Mouse (Mus musculus) spleen, adult 2 months (tissue): ENCODE data around the gene Cfap77. TPM values are rescaled to one million over a fixed set of nuclear protein-coding genes. Genes with fewer than 3 reads are reported as not detected.

ENCODE experiments used
- DNase-seq, 2 experiments: peaks; one replicate each; pipeline versions ENCODE4 v3.0.0 to v3.0.0-alpha.2; 2012 to 2021; ENCODE audit warnings: low spot score in 2 of 2, low read depth in 1 of 2
- H3K27ac ChIP-seq: fragments of 200-500 bp; 2 replicates; pipeline ENCODE4 v1.5.1; 2012; ENCODE audit warnings: low read length, inconsistent platforms; ENCODE audit not compliant: insufficient read depth
- H3K27me3 ChIP-seq: fragments of 200-500 bp; 2 replicates; pipeline ENCODE4 v1.6.1; 2012; ENCODE audit warnings: mild to moderate bottlenecking, moderate library complexity, low read length, inconsistent platforms; ENCODE audit not compliant: control insufficient read depth, insufficient read depth
- H3K36me3 ChIP-seq: fragments of 200-500 bp; 2 replicates; pipeline ENCODE4 v1.6.1; 2012; ENCODE audit warnings: mild to moderate bottlenecking, low read length, inconsistent platforms; ENCODE audit not compliant: control insufficient read depth, insufficient read depth
- H3K4me1 ChIP-seq: fragments of 200-500 bp; 2 replicates; pipeline ENCODE4 v1.6.1; 2011; ENCODE audit warnings: inconsistent platforms; ENCODE audit not compliant: control insufficient read depth, insufficient read depth, insufficient read length
- H3K4me3 ChIP-seq: fragments of 200-500 bp; 2 replicates; pipeline ENCODE4 v1.5.1; 2011; ENCODE audit warnings: mild to moderate bottlenecking, inconsistent platforms; ENCODE audit not compliant: insufficient read depth, insufficient read length; ENCODE audit errors: extremely low read depth
- CTCF ChIP-seq: fragments of 200-500 bp; IDR thresholded peaks from 2 replicates; pipeline ENCODE4 v1.5.1; 2011; ENCODE audit warnings: mild to moderate bottlenecking, inconsistent platforms; ENCODE audit not compliant: insufficient read depth, insufficient read length, insufficient replicate concordance; ENCODE audit errors: extremely low read depth
- POLR2A ChIP-seq: fragments of 200-500 bp; IDR thresholded peaks from 2 replicates; pipeline ENCODE4 v1.6.1; 2011; ENCODE audit warnings: low read depth, low read length, inconsistent platforms
- WGBS: fragments of 180-500 bp; shearing (Covaris S2); methylation state at CpG from one replicate; pipeline ENCODE4 v1.1.7; 2018; 5-methylcytosine and 5-hydroxymethylcytosine counted together
- polyA plus RNA-seq: library from polyadenylated mRNA; depleted of rRNA; stranded (reverse); fragments of >200 nt; gene quantifications from 2 replicates; pipeline ENCODE4 v1.2.3, GENCODE M21; 2012

Gene Cfap77
- polyA plus RNA-seq, 1 experiment, result 0.29 TPM

DNA sequence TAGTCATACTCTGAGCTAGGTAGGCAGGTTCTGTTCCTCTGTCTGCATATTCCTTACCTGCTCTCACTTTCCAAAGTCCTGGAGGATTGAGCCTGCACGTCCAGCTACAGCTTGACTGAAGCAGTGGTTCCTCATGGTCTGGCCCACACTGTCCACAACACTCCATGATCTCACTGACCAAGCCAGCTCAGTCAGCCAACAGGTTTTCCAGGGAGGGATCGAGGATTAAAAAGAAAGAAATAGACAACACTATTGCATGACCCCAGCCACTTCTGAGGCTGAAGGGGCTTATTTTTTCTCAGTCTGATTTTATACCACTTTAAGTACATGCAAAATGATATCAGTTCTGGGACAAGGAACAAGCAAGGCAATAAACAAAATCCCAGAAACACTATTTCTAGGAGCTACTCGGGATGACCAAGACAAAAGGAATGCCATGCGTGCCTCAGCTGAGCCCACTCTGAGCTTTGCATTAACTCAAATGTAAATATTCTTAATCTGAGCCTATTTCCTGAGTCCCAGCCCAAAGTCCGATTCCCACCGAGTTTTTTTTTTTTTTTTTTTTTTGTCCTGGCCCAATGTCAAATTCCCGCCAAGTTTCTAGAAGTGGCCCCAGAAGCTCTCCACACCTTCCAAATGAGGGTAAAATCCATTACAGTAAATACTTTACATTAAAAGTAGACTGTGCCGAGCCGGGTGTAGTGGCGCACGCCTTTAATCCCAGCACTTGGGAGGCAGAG lies 20.6 kb upstream of the Cfap77 start:
- H3K27me3 ChIP-seq, result no peaks in the 10 kb centered on the region
- no peak for DNase-seq
- TF ChIP-seq POLR2A (no peak), CTCF (no peak)
- H3K36me3 ChIP-seq, result peaks cover 42% of the 10 kb centered on the region
- 91% methylated on average over 11 of the region's 11 CpGs for WGBS
- no peaks in the 10 kb centered on the region for H3K4me1 ChIP-seq
- H3K4me3 ChIP-seq, result no peak overlapping the region
- no peak overlapping the region for H3K27ac ChIP-seq

DNA sequence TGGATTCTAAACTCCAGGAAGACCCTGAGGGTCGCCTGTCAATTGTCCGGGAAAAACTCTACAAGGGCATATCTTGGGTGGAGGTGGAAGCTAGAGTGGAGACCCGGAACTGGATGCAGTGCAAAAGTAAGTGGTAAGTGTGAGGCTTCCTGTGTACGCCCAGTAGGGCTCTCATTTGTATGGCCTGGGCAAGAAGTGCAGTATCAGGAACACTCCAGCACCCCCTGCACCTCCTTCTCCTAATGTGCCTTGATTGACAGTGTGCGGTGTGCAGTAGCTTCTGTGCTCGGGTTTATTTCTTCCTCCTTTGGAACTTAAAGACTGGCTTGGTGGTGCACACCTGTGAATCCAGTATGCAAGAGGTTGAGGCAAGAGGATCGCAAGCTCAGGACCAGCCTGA lies 19.8 kb upstream of the Cfap77 start:
- H3K4me1 ChIP-seq, result no peaks in the 10 kb centered on the region
- no peak overlapping the region for H3K27ac ChIP-seq
- 94% methylated on average over 7 of the region's 7 CpGs for WGBS
- TF ChIP-seq POLR2A, result no peak
- no peak for TF ChIP-seq CTCF
- H3K4me3 ChIP-seq, result no peak overlapping the region
- DNase-seq, result no peak
- no peaks in the 10 kb centered on the region for H3K27me3 ChIP-seq
- peaks cover 43% of the 10 kb centered on the region for H3K36me3 ChIP-seq

GRCm38 (mm10) chr2:29066410-29066809 lies 11.5 kb upstream of the Cfap77 start:
- Histone ChIP-seq H3K27me3 (no peaks in the 10 kb centered on the region), H3K36me3 (peaks cover 38% of the 10 kb centered on the region), H3K4me1 (no peaks in the 10 kb centered on the region), H3K4me3 (no peak overlapping the region), H3K27ac (no peak overlapping the region)
- 86% methylated on average over 7 of the region's 7 CpGs for WGBS
- no peak for DNase-seq
- TF ChIP-seq POLR2A (no peak), CTCF (no peak)

DNA sequence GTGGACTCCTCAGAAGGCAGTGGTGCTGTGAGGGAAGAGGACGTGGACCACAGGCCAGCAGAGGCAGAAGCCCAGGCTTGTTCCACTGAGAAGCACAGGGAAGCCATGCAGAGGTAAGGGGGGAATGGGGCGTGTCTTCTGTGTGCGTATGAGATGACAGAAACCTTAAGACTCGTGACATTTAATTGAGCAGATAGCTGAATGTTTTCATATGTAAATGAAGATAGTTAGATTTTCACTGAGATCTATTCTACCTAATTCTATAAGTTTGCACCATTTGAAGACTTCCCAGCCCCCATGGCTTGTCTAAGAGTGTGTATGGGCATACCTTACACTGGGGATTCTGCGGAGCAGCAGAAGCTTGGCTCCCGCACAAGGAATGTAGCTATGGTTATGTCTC lies 10.9 kb upstream of the Cfap77 start:
- no peak for TF ChIP-seq CTCF
- TF ChIP-seq POLR2A, result no peak
- WGBS, result 92% methylated on average over 6 of the region's 6 CpGs
- no peaks in the 10 kb centered on the region; the same call in 1 of the 2 replicates for H3K4me1 ChIP-seq
- no peaks in the 10 kb centered on the region for H3K27me3 ChIP-seq
- H3K36me3 ChIP-seq, result peaks cover 32% of the 10 kb centered on the region
- H3K4me3 ChIP-seq, result no peak overlapping the region
- no peak overlapping the region for H3K27ac ChIP-seq
- no peak for DNase-seq

DNA sequence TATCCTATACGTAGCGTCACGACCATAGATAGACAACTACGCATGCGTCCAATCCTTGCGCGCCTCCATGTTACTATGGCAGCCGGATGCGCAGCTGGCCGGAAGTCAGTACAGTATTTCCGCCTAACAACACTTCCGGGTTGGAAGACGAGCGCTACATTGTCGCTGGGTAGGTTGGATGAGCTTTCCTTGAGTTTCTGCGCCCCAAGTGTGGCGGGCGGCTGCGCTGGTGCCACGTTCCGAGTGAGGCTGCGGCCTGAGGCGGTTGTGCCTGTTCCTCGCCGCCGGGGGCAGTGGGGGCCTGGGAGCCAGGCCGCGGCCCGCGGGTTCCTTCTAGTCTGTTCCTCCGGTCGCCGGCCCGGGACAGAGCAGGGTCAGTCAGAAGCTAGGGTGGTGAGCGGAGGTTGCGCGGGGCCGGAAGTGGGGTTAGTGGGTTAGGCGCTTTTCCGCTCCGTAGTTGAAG lies 5.3 kb upstream of the Cfap77 start, which contains the start of gene Ttf1:
Ttf1 (plus strand) TSS at position 128 of the 463 bp plus-strand sequence.
- TF ChIP-seq CTCF (no peak), POLR2A (peak; percentile 85)
- WGBS, result under 1% methylated on average over 41 of the region's 41 CpGs
- peak within 1 kb of the TSS; percentile 94 for H3K27ac ChIP-seq
- peaks cover 2% of the 10 kb centered on the region; the same call in 1 of the 2 replicates for H3K36me3 ChIP-seq
- no peaks in the 10 kb centered on the region for H3K27me3 ChIP-seq
- H3K4me3 ChIP-seq, result peak within 1 kb of the TSS; percentile 92
- peak; percentile 87 to 90 for DNase-seq
- H3K4me1 ChIP-seq, result no peaks in the 10 kb centered on the region; the same call in 1 of the 2 replicates

DNA sequence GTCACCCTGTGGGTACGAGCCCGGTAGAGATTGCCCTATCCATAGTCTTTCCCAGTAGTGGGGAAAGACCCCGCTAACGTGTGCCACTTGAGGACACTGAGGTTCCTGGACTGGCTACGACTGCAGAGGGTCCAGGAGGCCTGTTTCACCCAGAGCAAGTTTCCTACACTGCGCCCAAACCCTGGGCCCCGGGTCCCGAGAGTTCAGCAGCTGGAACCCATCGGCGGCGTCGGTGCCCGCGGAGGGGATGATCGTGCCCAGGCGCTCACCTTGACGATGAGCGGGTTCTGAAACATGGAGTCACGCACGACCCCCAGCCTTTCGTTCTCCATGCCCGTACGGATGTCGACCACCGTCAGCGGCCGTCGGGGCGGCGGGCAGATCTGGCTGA lies 326 bp downstream of the Cfap77 start:
- H3K27ac ChIP-seq, result no peak overlapping the region
- H3K36me3 ChIP-seq, result no peaks in the 10 kb centered on the region
- no peaks in the 10 kb centered on the region for H3K27me3 ChIP-seq
- DNase-seq, result peak in 1 of 2 experiments; percentile 6
- TF ChIP-seq POLR2A, result no peak
- no peak for TF ChIP-seq CTCF
- peak overlapping the region; percentile 62; the same call in 1 of the 2 replicates for H3K4me3 ChIP-seq
- peaks cover 8% of the 10 kb centered on the region for H3K4me1 ChIP-seq
- WGBS, result 2% methylated on average over 30 of the region's 30 CpGs

- WGBS, result under 1% methylated on average over 20 of the region's 20 CpGs
- Histone ChIP-seq H3K36me3 (no peaks in the 10 kb centered on the region), H3K4me1 (peaks cover 8% of the 10 kb centered on the region), H3K4me3 (peak overlapping the region; percentile 62), H3K27me3 (no peaks in the 10 kb centered on the region), H3K27ac (no peak overlapping the region)
- TF ChIP-seq POLR2A (no peak), CTCF (peak; percentile 51; the same call in 1 of the 2 replicates)
- peak; percentile 52 to 56 for DNase-seq
Measured at GRCm38 (mm10) chr2:29053802-29054544, 893 bp downstream of the Cfap77 start.
